Mouse (Mus musculus) thymus, postnatal 0 days (tissue): Measurements from ENCODE around the gene Nedd4. TPM values are rescaled to one million over a fixed set of nuclear protein-coding genes. Genes with fewer than 3 reads are reported as not detected.
A peak's percentile ranks its signal among the peaks of the same experiment; 100 is the strongest.

ENCODE experiments used
- DNase-seq: peaks from one replicate; pipeline ENCODE4 v3.0.0-alpha.2; 2015; ENCODE audit warnings: low spot score
- polyA plus RNA-seq: library from polyadenylated mRNA; unstranded; fragments of >200 nt; fragmentation: Nextera tagmentation; extraction: Ambion mirVana; gene quantifications from 2 replicates; pipeline ENCODE4 v1.2.1, GENCODE M21; 2015

Gene Nedd4
- polyA plus RNA-seq, 1 experiment from 2014 or later = 162 TPM

DNA sequence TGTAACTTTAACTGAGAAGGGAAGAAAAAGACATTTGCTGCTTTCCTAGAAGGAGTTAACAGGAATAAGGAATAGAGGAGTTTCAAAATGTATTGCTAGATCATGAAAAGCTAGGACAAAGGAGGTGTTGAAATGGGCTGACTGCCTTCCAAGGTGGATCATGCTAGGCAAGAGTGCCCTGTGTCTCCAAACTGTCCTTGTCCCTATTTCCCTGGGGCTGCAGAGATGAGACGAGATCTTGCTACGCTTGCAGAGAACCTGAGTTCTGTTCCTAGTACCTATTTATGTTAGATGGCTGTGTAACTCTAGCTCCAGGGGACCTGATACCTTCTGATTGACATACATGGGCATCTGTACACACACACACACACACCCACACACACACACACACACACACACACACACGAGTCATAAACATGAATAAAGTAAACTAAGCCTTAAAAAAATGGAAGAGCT is 13.6 kb downstream of the Nedd4 start:
- no peak for DNase-seq

DNA sequence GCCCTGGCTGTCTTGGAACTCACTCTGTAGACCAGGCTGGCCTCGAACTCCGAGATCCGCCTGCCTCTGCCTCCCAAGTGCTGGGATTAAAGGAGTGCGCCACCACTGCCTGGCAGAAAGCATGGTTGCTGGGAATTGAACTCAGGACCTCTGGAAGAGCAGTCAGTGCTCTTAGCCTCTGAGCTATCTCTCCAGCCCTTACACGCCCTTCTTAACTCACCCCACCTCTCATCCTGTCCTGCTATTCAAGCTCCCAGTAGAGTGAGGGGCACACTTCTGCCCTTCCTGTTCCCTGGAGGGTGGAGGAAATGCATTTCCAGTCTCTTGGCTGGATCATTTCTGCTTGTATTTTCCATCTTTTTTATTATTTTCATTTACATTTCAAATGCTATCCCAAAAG is 15.5 kb downstream of the Nedd4 start:
- no peak for DNase-seq

DNA sequence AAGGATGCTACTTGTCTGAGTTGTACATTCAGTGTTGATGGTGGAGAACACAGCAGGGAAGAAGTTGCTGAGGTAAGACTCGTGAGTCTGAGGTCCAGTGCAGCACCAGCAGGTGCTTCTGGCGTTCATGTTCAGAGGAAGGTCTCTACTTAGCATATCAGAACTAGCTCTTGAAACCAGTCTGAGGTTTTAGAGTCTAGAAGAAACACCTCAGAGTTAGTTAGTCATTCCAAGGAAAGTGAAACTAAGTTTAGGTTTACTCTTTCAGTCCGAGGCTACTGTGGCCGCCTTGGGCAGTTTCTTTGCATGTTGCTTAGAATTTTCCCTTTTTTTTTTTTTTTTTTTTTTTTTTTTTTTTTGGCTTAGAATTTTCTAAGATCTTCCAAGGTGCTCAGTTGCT is 16.6 kb downstream of the Nedd4 start:
- DNase-seq = no peak

DNA sequence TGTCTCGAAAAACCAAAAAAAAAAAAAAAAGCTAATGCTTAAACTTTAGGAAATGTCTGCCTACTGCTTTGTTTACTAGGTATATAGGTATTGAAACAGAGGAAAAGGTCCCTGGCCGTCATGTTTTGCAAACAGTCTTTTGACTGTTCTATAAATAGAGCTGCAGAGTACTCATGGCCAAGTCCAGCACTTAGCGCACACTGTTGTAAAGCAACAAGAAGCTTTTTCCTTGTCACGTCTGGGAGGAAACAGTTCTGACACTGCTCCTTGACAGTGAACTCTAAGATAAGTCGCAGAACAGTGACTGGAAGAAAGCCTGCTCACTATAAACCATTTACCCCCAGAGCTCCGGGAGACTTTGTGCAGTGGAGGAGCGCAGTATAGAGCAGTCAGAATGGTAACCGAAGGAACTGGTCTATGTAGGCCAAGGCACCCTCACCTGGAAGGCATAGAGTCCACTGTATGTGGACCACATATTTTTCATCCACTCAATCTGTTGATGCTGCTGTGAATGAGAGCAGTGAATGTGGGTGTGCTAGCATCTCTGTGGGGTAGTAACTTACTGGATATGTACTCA is 19.6 kb downstream of the Nedd4 start:
- DNase-seq = no peak

DNA sequence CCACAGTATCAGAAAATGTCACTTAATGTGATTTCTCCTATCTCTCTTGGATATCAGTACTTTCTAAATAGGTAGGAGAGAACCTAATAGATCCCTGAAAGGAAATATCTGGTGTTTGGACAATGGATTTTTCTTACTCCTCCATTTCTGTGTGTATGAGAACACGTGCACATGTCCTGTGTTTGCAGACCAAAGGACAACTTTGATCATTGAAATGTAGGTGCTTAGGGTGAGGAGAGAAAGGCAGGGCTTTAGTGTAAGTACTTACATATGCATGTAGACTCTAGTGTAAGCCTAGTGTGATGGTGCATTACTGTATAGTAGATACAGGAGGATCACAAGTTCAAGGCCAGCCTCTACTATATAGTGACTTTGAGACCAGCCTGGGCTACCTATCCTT is 21.1 kb downstream of the Nedd4 start:
- no peak for DNase-seq

DNA sequence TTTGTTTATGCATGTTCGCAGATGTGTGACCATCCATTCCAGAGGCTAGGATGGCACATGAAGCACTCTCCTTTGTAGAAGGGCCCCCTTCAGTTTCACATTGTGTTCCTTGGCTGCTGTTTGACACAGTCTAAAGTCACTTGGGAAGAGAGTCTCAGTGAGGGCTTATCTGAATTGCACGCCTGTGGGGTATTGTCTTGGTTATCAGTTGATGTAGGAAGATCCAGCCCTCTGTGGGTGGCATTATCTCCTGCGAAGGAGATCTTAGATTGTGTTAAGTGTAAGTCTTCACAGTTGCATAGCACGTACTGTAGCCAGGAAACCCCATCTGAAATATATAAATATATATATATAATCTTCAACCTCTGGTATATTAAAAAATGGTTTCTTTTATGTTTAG is 23.1 kb downstream of the Nedd4 start:
- DNase-seq = no peak

DNA sequence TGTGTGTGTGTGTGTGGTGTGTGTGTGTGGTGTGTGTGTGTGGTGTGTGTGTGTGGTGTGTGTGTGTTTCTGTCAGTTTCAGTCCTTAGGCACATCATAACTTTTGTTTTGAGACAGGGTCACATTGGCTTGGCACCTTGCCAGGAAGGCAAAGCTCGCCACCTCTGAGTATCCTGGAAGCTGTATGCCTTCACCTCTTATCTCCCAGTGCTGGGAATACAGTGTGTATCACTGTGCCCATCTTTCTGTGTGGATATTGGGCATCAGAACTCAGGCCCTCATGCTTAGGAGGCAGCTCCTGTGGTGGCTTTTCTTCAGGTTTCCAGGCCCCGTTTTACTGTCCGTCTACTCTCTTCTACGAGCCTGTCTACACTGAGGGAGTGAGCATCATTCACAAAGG is 24.4 kb downstream of the Nedd4 start:
- no peak for DNase-seq

DNA sequence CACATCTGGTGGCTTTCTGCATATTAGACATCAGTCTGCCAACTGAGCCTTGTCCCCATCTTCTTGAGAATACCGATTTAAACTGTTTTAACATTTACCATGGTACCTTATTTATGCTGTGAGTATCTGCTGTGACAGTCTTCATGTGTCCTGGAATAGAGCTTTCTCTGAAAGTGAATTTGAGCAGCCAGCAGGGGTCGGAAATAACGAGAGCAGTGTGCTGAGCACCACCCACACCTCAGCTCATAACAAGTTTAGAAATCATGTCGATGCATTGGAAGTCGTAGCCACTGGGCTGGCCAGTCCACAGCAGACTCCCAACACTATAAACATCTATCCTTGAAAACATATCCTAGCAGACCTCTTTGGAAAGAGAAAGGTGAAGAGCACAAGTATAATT is 27.4 kb downstream of the Nedd4 start:
- DNase-seq = no peak

DNA sequence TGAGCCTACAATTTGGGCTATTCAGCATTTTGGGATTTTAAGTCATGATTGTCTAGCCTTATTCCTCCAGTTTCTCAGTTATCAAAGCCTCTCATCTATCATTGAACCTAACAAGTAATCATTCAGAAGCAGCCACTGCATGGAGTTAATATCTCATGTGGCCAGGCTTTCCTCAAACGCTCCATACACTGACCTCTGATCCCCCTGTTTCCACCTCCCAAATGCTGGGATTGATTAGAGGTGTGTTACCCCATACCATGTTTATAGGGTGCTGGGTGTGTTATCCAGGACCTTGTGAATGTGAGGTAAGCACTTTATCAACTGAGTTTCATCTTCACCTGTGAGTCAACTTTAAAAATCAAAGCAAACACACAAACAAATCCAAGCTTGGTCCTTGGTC is 28.7 kb downstream of the Nedd4 start:
- no peak for DNase-seq

DNA sequence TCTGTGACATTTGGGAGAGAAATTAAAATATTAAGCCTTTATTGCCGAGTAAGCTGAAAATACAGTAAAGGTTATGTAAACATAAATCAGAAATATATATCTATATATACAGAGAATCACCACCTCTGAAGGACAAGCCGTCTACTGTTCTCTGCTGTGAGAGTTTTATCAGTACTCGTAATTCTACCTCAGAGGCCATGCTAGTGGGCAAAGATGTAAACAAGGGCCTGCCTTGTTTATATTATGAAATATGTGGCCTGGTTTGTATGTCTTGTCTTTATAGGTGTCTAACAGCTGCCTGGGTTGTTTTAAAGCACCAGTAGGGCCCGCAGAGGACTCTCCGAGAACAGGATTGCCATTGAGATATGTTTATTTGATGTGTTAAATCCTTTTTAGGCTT is 29.8 kb downstream of the Nedd4 start:
- no peak for DNase-seq

DNA sequence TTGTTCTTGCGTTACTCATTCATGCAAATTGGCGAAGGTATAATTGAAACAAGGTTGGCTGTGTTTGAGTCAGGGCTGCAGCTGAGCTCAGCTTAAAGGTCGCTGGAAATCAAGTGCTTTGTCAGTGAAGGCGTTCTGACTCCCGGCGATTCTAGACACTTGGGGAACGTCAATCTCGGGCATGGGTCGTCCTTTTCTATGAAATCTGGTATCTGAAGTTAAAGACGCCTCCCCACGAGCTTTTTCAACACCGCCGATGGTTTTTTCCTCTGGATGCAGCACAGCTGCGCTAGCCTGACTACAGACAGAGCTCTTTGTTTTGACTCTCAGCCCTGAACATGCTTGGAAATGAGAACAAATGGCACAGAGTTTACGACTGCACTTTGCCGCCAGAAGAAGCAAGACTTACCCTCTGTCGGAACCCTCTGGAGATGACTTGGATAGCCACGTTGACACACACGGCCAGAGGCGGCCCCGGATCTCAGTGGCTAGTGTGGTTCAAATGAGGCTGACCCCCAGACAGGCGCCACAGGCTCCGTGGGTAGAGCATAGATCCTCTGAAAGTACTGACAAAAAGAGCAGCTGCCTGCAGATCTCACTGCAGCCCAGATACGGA is 31.0 kb downstream of the Nedd4 start:
- no peak for DNase-seq

DNA sequence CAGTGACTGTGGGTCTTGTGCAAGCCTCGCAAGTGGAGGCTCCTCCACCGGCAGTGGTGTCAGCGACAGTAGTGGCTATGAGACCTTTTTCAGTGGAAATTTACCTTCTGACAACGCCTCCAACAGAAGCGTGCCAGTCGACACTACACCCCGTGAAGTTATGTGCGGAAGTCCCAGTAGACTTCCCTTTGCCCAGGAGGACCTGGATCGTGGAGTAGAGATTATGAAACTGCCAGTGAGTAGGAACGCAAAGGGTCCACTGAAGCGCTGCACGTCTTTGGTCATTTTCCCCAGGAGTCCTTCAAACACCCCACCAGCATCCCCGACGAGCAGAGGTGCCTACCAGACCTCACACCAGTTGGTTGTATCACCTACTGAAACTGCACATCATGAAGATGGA is 31.7 kb downstream of the Nedd4 start:
- no peak for DNase-seq

DNA sequence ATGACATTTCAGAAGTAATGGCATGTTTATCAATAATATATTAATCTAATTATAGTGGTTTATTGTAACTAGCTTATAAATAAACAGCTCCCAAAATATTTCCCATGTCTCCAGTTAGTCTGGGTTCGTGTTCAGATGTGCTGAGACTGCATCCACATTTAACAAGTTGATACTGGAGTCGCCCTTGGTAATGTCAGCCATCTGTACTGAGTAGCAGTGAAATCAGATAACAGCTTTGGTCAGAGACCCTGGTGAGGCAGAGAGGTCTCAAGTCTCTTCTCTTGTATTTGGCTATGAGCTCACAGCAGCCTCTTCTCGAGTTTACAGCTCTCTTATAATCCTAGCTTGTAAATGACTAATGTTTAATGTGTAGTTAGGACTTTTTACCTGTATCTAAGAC is 34.4 kb downstream of the Nedd4 start:
- no peak for DNase-seq

DNA sequence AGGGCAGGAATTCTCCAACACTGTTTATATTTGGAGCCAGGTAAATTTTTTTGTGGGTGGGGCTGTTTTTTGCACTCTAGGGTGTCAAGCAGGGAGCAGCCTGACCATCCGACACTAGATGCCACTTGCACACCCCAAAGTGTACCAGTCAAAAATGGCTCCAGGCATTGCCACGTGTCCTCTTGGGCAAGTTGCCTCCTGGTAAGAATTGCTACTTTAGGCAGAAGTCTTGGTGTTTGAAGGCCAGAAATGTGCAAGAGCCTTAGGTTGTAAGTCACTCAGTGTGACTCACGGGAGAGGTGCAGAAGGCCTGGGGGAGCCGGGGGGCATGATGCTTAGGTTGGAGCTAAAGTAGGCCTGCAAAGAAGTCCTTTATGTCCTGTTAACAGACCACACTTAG is 35.6 kb downstream of the Nedd4 start:
- DNase-seq = no peak

DNA sequence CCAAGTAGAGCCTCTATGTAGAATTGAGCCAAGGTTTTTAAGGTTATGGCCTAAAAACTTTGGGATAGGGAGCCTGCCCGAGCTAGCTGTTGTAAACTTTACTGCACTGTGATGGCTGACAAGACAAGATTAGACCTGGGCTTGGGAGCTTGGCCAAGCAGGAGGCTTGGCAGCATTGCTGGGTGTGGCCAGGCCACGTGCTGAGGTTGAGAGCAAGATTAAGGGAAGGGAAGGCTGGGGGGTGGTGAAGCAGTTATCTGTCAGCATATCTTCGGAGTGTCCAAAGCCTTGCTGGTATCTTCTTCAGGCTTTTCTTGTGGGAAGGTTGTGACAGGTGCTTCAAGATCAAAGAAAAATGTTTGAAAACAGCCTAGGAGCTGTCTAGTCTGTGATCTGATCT is 37.6 kb downstream of the Nedd4 start:
- DNase-seq = peak; percentile 3

DNA sequence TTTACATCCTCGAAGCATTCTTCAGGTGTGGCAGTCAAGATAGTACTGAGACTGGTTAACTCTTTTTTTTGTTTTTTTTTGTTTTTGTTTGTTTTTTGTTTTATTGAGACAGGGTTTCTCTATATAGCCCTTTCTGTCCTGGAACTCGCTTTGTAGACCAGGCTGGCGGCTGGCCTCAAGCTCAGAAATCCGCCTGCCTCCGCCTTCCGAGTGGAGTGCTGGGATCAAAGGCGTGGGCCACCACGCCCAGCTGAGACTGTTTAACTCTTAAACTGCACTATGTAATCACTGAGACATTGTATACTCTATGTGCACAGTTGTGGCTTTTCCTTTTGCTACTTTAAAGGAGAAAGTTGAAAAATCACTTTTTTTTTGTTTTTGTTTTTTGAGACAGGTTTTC is 39.3 kb downstream of the Nedd4 start:
- DNase-seq = no peak

DNA sequence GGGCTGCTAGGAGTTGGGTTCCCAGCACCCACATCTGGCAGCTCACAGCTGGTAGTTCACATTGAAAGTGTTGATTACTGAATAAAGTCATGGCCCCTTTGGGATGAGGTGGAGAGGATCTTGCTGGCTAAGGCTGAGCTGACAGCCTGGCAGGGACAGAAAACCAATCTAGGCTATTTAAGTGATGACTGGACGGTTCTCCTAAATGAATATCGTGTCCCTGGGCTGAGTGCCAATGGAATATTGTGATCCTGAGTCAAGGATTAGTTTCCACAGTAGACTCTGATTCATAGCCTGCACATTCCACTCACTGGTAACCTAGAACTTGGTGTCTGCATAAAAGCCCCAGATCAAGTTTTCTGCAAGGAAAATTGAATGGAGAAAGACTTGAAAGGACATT is 39.9 kb downstream of the Nedd4 start:
- DNase-seq = no peak

DNA sequence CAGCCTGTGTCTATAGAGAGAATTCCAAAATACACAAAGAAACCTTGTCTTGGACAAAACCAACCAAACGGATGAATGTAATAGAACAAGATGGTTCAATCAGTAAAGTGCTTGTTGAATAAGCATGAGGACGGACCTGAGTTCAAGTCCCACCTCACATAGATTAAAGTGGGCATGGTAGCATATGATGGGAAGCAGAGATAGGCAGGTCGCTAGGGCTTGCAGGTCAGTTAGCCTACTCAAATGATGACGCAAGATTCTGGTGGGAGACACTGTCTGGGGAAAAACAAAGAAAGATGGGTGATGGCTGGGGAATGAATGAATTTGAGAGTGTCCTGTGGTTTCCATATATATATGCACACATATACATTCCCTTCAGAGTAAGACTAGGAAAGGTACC is 41.0 kb downstream of the Nedd4 start:
- no peak for DNase-seq

DNA sequence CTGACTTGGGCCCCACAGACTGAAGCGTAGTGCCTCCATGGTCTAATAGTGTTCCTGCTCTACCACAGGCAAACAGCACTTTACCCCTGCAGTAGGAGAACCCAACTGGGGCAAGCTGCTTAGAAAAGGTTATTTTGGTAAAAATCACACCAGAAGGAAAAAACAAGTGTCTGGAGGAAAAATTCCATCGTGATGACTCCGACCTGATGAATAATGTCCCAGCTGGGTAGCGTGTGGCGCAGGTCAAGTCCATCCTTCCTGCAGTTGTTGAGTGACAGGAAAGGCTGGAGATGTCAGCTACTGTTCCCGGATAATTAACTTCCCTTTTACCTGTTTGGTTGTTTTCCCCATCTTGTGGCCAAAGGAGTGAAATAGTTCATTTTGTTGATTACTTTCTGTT is 41.6 kb downstream of the Nedd4 start:
- no peak for DNase-seq

DNA sequence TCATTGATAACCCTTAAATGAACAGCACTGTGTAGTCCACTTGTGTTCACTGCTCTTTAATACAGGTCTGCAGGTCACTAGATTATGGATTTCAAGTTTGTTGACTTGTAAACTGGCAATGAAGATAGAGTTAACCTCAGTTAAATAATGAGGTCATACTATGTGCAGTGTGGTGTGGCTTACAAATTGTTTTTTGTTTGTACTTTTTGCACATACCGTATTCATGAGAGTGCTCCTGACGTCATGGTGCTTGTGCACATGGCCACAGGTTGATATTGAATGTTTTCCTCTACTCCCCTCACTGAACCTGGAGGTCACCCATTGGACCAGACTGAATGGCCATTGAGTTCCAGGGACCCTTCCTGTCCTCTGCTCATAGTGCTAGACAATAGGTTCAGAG is 43.1 kb downstream of the Nedd4 start:
- DNase-seq = no peak

DNA sequence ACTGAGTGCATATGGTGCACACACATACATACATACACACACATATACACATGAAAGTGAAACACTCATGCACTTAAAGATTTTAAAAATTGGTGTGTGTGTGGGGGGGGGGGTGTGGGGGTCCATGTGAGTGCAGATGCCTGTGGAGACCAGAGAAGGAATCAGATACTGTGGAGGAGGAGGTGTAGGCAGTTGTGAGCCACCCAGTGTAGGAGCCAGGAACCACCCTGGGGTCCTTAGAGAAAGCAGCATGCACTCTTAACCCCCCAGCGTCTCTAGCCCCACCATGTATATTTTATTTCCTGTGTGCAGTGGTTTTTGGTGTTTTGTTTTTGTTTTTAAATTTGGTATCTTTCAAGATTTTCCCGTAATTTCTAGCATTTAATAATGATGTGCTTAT is 45.9 kb downstream of the Nedd4 start:
- DNase-seq = no peak

DNA sequence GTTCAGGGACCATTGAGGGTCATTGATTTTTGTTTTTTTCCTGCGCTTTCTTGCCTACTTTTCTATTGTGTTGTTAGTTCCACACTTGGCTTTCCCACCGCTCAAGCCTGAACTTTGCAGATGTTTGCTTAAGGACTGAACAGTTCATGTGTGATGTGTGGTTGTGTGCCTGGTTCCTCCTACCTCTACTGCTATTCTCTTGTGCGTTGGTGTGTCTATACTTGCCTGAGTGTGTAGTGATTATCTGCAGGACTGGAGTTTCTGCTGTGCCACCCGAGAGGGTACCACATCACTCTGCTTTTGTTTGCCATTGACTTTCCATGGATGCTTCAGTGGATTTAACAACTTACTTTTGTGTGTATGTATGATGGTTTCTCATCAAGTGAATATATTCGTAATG is 46.5 kb downstream of the Nedd4 start:
- DNase-seq = no peak

DNA sequence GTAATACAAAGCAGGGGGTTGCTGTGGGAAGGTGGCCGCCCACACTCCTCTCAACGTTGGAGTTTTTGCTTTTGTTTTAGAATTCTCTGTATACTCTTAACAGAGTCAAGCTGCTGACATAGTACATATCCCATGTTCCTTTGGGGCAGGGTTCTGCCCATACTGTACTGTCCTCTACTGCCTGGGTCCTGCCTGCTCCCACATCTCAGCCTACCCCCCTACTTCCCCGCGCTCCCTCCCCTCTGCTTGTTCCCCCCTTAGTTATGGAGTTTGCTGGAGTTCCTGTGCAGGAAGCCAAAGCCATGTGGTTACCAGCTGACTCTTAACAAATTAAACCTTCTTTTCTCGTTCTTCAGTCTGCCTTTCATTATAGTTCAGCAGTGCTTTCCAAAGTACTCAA is 47.9 kb downstream of the Nedd4 start:
- DNase-seq = no peak

DNA sequence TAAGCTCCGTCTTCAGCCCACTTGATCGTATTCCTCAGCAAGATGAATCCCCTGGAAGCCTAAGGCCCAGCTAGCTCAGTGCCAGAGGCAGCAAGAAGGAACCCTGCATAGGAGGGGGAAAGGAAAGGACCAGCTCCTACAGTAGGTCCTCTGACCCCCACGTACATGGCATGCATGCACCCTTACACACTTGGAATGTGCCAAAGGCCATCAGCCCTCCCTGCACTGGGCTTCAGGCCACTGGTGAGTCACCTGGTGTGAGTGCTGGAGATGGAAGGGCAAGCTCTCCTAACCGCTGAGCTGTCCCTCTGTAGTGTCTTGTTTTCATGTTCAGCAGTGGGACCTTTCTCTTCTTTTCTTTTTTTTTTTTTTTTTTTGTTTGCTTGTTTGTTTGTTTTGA is 52.8 kb downstream of the Nedd4 start:
- no peak for DNase-seq
